Mouse (Mus musculus): Measurements from ENCODE around the gene Sos2. TPM values are rescaled to one million over a fixed set of nuclear protein-coding genes. Genes with fewer than 3 reads are reported as not detected.

Sos2 gene
- polyA plus RNA-seq, 1 experiment from 2014 or later = 35.5 TPM

Other genes starting within 250 kb of the Sos2 start
- gene Vcpkmt, start 98.8 kb downstream of the Sos2 start, polyA plus RNA-seq (2018) = 15.4 to 25.0 TPM (median 23.6 TPM) in 3 replicates
- 0.85 to 3.1 TPM (median 1.2 TPM) in 3 replicates for gene L2hgdh, start 43.0 kb upstream of the Sos2 start, polyA plus RNA-seq (2018)
- gene Atp5s, start 43.1 kb upstream of the Sos2 start, polyA plus RNA-seq (2018) = 7.8 to 9.8 TPM (median 9.3 TPM) in 3 replicates
- gene Cdkl1, start 109.4 kb upstream of the Sos2 start, polyA plus RNA-seq (2018) = not detected in 3 replicates
- gene Atl1, start 210.8 kb upstream of the Sos2 start, polyA plus RNA-seq (2018) = 0.96 to 1.4 TPM (median 1.0 TPM) in 3 replicates
- gene Map4k5, start 211.3 kb upstream of the Sos2 start, polyA plus RNA-seq (2018) = 6.0 to 7.2 TPM (median 6.6 TPM) in 3 replicates

Measured in macrophage (primary cell).